Comparison of ENCODE assay signal across 22 mouse cellular contexts in genomic region chr16:92886226-92886625, GRCm38 (mm10).
DNase-seq lines count a peak whose midpoint lies in the region; ATAC-seq and TF ChIP-seq lines count a peak whose summit lies in the region.
"Had no signal": no experiment of that assay in that cellular context is flagged by ENCODE, and none has a peak within 500 bp of the region (broad histone marks: within the 10 kb centered on the region; RNA-seq: fewer than 3 reads in every experiment).

No protein-coding gene starts in this region.

- no peaks in the 10 kb centered on the region for H3K79me2 ChIP-seq in CH12.LX (replicated peaks; ENCODE audit: control insufficient read depth, extremely low read depth, insufficient read depth, poor library complexity, severe bottlenecking)

- no peak for TF ChIP-seq POLR2A in CH12.LX (IDR thresholded peaks at IDR 0.05; ENCODE audit: low read depth, low read length)

- in situ Hi-C loops in CH12.LX (cut with MboI; ENCODE audit: low pct_ligation_motif_present, low pct_unique_long_range_greater_than_20kb, low sequenced_read_pairs) = no loop called here

- TF ChIP-seq CTCF in CH12.LX (conservative IDR thresholded peaks at IDR 0.05 in 1 of 2, IDR thresholded peaks at IDR 0.05 in 1 of 2; ENCODE audit: low read depth in 2 of 2, low read length in 2 of 2) = no peak
- TF ChIP-seq CTCF in hindbrain, postnatal 0 days (IDR thresholded peaks at IDR 0.05; ENCODE audit: low read depth) = no peak

- H3K4me2 ChIP-seq in CH12.LX (ENCODE audit: insufficient read depth, low read depth, poor library complexity, severe bottlenecking) = no peak overlapping the region
- no peak overlapping the region for H3K4me2 ChIP-seq in hindbrain, postnatal 0 days (ENCODE audit: low read depth, low read length)

- H3K27ac ChIP-seq in CH12.LX (ENCODE audit: insufficient read depth, low read depth) = no peak overlapping the region
- no peak overlapping the region for H3K27ac ChIP-seq in hindbrain, postnatal 0 days

- no peak overlapping the region for H3K4me3 ChIP-seq in CH12.LX (replicated peaks in 1 of 3; ENCODE audit: low read depth in 2 of 3, low read length in 2 of 3, poor library complexity in 1 of 3)
- no peak overlapping the region for H3K4me3 ChIP-seq in hindbrain, postnatal 0 days (ENCODE audit: low read length)

- no peak for TF ChIP-seq RAD21 in CH12.LX (IDR thresholded peaks at IDR 0.05; ENCODE audit: low read depth, low read length)

- 96% methylated on average over 3 of the region's 3 CpGs for WGBS in hindbrain, postnatal 0 days

- dilution Hi-C loops in CH12.LX (cut with MboI; ENCODE audit: extremely low pct_ligation_motif_present, extremely low pct_unique_long_range_greater_than_20kb, low sequenced_read_pairs) = no loop called here

- ATAC-seq in megakaryocyte progenitor cell, adult 5-6 weeks (replicated peaks; ENCODE audit: poor library complexity) = no peak
- no peak for ATAC-seq in hindbrain, postnatal 0 days
- ATAC-seq: activated CD4-positive, CD25-positive, alpha-beta regulatory T cell, adult 4 months; CD4-positive, CD25-positive, alpha-beta regulatory T cell, adult 4 months; Patski had no signal

- TF ChIP-seq EP300 in CH12.LX (IDR thresholded peaks at IDR 0.05; ENCODE audit: low read length) = 0 out of 2 replicates have a peak, but pooled peaks have one; percentile 27

- H3K9me3 ChIP-seq in CH12.LX (replicated peaks; ENCODE audit: low read length) = no peaks in the 10 kb centered on the region
- no peaks in the 10 kb centered on the region for H3K9me3 ChIP-seq in hindbrain, postnatal 0 days (ENCODE audit: low read length)
- H3K9me3 ChIP-seq: G1E had no signal

- H3K9ac ChIP-seq in CH12.LX (ENCODE audit: insufficient read depth, low read depth) = no peak overlapping the region
- H3K9ac ChIP-seq in hindbrain, postnatal 0 days (replicated peaks; ENCODE audit: low read length) = no peak overlapping the region

- H3K4me1 ChIP-seq in CH12.LX (ENCODE audit: control insufficient read depth in 1 of 2, insufficient read depth in 2 of 2) = peaks cover 0 to 11% of the 10 kb centered on the region in 2 experiments; a peak in 3 of 4 replicates
- no peaks in the 10 kb centered on the region for H3K4me1 ChIP-seq in hindbrain, postnatal 0 days (ENCODE audit: insufficient read depth, low read length)

- no peaks in the 10 kb centered on the region for H3K36me3 ChIP-seq in CH12.LX (replicated peaks in 1 of 2; ENCODE audit: control insufficient read depth in 1 of 2, insufficient read depth in 1 of 2, low read length in 1 of 2)
- H3K36me3 ChIP-seq in hindbrain, postnatal 0 days (ENCODE audit: insufficient read depth, low read length) = no peaks in the 10 kb centered on the region
- H3K36me3 ChIP-seq: G1E had no signal

- DNase-seq in CD4-positive helper T cell, adult 2 months (ENCODE audit: low read depth, low spot score) = peak; percentile 58
- DNase-seq in CH12.LX (ENCODE audit: extremely low read depth) = no peak
- DNase-seq in induced T-regulatory cell, adult 2 months (ENCODE audit: low read depth) = peak; percentile 54
- DNase-seq in kidney, postnatal 14 days = no peak
- DNase-seq in hindbrain, postnatal 0 days (ENCODE audit: low spot score) = no peak
- DNase-seq: adrenal gland, adult 2 months; adrenal gland, adult 8-10 months; adrenal gland, postnatal 10 days; adrenal gland, postnatal 14 days; adrenal gland, postnatal 25 days; adrenal gland, postnatal 36 days; B cell, adult 2 months; cerebellum, adult 11 months; cerebellum, adult 11-12 months; cerebellum, adult 18-20 months; cerebellum, adult 2 months; cerebellum, adult 8-10 months had no signal

- no peaks in the 10 kb centered on the region for H3K27me3 ChIP-seq in CH12.LX (replicated peaks)
- no peaks in the 10 kb centered on the region for H3K27me3 ChIP-seq in hindbrain, postnatal 0 days (ENCODE audit: insufficient read depth, low read length)
- H3K27me3 ChIP-seq: Patski had no signal

TF ChIP-seq in CH12.LX, 34 proteins besides CTCF, POLR2A, EP300 and RAD21:
- TF ChIP-seq BHLHE40 (IDR thresholded peaks at IDR 0.05; ENCODE audit: low read depth, low read length) = no peak
- TF ChIP-seq IRF4 (IDR thresholded peaks at IDR 0.05; ENCODE audit: low read depth, low read length) = peak; percentile 68; the same call in 1 of the 2 replicates
- no peak for TF ChIP-seq CHD1 (IDR thresholded peaks at IDR 0.05; ENCODE audit: low read depth, low read length)
- no peak for TF ChIP-seq USF2 (conservative IDR thresholded peaks at IDR 0.05; ENCODE audit: low read depth, low read length)
- TF ChIP-seq E2F4 (IDR thresholded peaks at IDR 0.05; ENCODE audit: insufficient replicate concordance, low read depth, low read length) = no peak
- 0 out of 2 replicates have a peak, but pooled peaks have one; percentile 10 for TF ChIP-seq JUN (IDR thresholded peaks at IDR 0.05; ENCODE audit: insufficient read depth, low read depth, low read length)
- no peak for TF ChIP-seq POLR2AphosphoS2 (IDR thresholded peaks at IDR 0.05; ENCODE audit: low read depth, low read length)
- no peak for TF ChIP-seq NRF1 (IDR thresholded peaks at IDR 0.05; ENCODE audit: low read depth, low read length)
- no peak for TF ChIP-seq MXI1 (IDR thresholded peaks at IDR 0.05; ENCODE audit: low read depth, low read length)
- no peak for TF ChIP-seq RCOR1 (conservative IDR thresholded peaks at IDR 0.05; ENCODE audit: low read depth, low read length)
- TF ChIP-seq MAZ (IDR thresholded peaks at IDR 0.05; ENCODE audit: low read depth, low read length) = no peak
- no peak for TF ChIP-seq ZNF384 (IDR thresholded peaks at IDR 0.05; ENCODE audit: low read depth, low read length)
- no peak for TF ChIP-seq ETS1 (conservative IDR thresholded peaks at IDR 0.05; ENCODE audit: low read depth, low read length)
- no peak for TF ChIP-seq ELF1 (IDR thresholded peaks at IDR 0.05; ENCODE audit: low read depth, low read length)
- TF ChIP-seq JUND (conservative IDR thresholded peaks at IDR 0.05; ENCODE audit: low read depth, low read length) = peak; percentile 66
- 0 out of 2 replicates have a peak, but pooled peaks have one; percentile 16 for TF ChIP-seq TCF12 (IDR thresholded peaks at IDR 0.05; ENCODE audit: low read depth, low read length)
- no peak for TF ChIP-seq TBP (conservative IDR thresholded peaks at IDR 0.05; ENCODE audit: low read depth, low read length)

Comparison
In these comparisons a context has a peak if more than half of its experiments do, and no peak if none do; other contexts are left out.
1. DNase-seq: peak in CD4-positive helper T cell, adult 2 months (single experiment) and induced T-regulatory cell, adult 2 months (single experiment); none in CH12.LX (single experiment), kidney, postnatal 14 days (single experiment) and hindbrain, postnatal 0 days (single experiment).